Mouse (Mus musculus): ENCODE measurements around the gene Thbd.

- TF ChIP-seq ETS1 (IDR thresholded peaks at IDR 0.05; ENCODE audit: low read depth, low read length) (no peak), MXI1 (IDR thresholded peaks at IDR 0.05; ENCODE audit: low read depth, low read length) (no peak), ZC3H11A (IDR thresholded peaks at IDR 0.05; ENCODE audit: low read depth, low read length) (no peak), E2F4 (IDR thresholded peaks at IDR 0.05; ENCODE audit: borderline replicate concordance, low read depth, low read length) (no peak), CHD2 (IDR thresholded peaks at IDR 0.05; ENCODE audit: low read length) (no peak), USF1 (IDR thresholded peaks at IDR 0.05; ENCODE audit: low read depth, low read length) (no peak), EP300 (IDR thresholded peaks at IDR 0.05; ENCODE audit: low read depth in 1 of 2, low read length in 2 of 2) (no peak), RAD21 (IDR thresholded peaks at IDR 0.05; ENCODE audit: low read depth, low read length) (no peak), MAX (IDR thresholded peaks at IDR 0.05; ENCODE audit: low read length) (no peak), CTCF (IDR thresholded peaks at IDR 0.05 in 2 of 3, conservative IDR thresholded peaks at IDR 0.05 in 1 of 3; ENCODE audit: control insufficient read depth in 1 of 3, insufficient read depth in 1 of 3, low read depth in 2 of 3, low read length in 3 of 3, poor library complexity in 1 of 3, severe bottlenecking in 1 of 3) (no peak), JUND (IDR thresholded peaks at IDR 0.05; ENCODE audit: low read depth, low read length) (no peak), SMC3 (IDR thresholded peaks at IDR 0.05; ENCODE audit: low read depth, low read length) (no peak), POLR2A (IDR thresholded peaks at IDR 0.05; ENCODE audit: control insufficient read depth in 1 of 2, insufficient read depth in 1 of 2, low read depth in 1 of 2, low read length in 2 of 2, poor library complexity in 1 of 2) (no peak)
Observed at GRCm38 (mm10) chr2:148409821-148410220, 1.8 kb upstream of the Thbd start.

Data from MEL (cell line).